Mouse (Mus musculus) liver, adult 2 months (tissue): ENCODE measurements around the gene Scnm1. TPM values are rescaled to one million over a fixed set of nuclear protein-coding genes. Genes with fewer than 3 reads are reported as not detected.

Experiments used
- DNase-seq: peaks from one replicate; pipeline ENCODE4 v3.0.0-alpha.2; 2011; ENCODE audit warnings: low read depth, low spot score; ENCODE audit errors: extremely low read depth
- H3K27ac ChIP-seq: fragments of 200-500 bp; replicated peaks from 2 replicates; pipeline ENCODE4 v1.5.1; 2012; ENCODE audit warnings: low read depth, mild to moderate bottlenecking, control low read depth, inconsistent platforms, low read length; ENCODE audit not compliant: insufficient read depth
- H3K27me3 ChIP-seq: fragments of 200-500 bp; 2 replicates; pipeline ENCODE4 v1.6.1; 2012; ENCODE audit warnings: mild to moderate bottlenecking, moderate library complexity, low read length, inconsistent platforms; ENCODE audit not compliant: control insufficient read depth, insufficient read depth
- H3K36me3 ChIP-seq: fragments of 200-500 bp; 2 replicates; pipeline ENCODE4 v1.6.1; 2012; ENCODE audit warnings: low read length, inconsistent platforms; ENCODE audit not compliant: control insufficient read depth, insufficient read depth
- H3K4me1 ChIP-seq: fragments of 200-500 bp; 2 replicates; pipeline ENCODE4 v1.6.1; 2011; ENCODE audit warnings: low read length; ENCODE audit not compliant: control insufficient read depth, insufficient read depth
- H3K4me3 ChIP-seq: fragments of 200-500 bp; 2 replicates; pipeline ENCODE4 v1.5.1; 2011; ENCODE audit warnings: low read depth, mild to moderate bottlenecking, control low read depth, low read length, moderate library complexity; ENCODE audit not compliant: insufficient read depth
- H3K79me2 ChIP-seq: fragments of 200-500 bp; 2 replicates; pipeline ENCODE4 v1.6.1; 2012; ENCODE audit warnings: inconsistent platforms, mild to moderate bottlenecking, low read length, moderate library complexity; ENCODE audit not compliant: control insufficient read depth, insufficient read depth
- H3K9ac ChIP-seq: fragments of 200-500 bp; 2 replicates; pipeline ENCODE4 v1.6.1; 2012; ENCODE audit warnings: low read depth, mild to moderate bottlenecking, control low read depth, inconsistent platforms, low read length
- CTCF ChIP-seq: fragments of 200-500 bp; IDR thresholded peaks from 2 replicates; pipeline ENCODE4 v1.5.1; 2011; ENCODE audit warnings: low read depth, low read length, control low read depth
- POLR2A ChIP-seq: fragments of 200-500 bp; IDR thresholded peaks from 2 replicates; pipeline ENCODE4 v1.6.1; 2011; ENCODE audit warnings: low read length, control low read depth; ENCODE audit not compliant: insufficient read depth; ENCODE audit errors: extremely low read depth
- WGBS: fragments of 180-500 bp; shearing (Covaris S2); methylation state at CpG from one replicate; pipeline ENCODE4 v1.1.7; 2018; 5-methylcytosine and 5-hydroxymethylcytosine counted together
- polyA plus RNA-seq: library from polyadenylated mRNA; depleted of rRNA; stranded (reverse); fragments of >200 nt; gene quantifications from 2 replicates; pipeline ENCODE4 v1.2.3, GENCODE M21; 2012
- total RNA-seq: library from RNA; depleted of rRNA; stranded (reverse); fragments of >200 nt; gene quantifications from 2 replicates; pipeline ENCODE4 v1.2.3, GENCODE M21; 2014

The Scnm1 gene
- total and polyA plus RNA-seq, 2 experiments: 12.6 to 17.7 TPM

DNA sequence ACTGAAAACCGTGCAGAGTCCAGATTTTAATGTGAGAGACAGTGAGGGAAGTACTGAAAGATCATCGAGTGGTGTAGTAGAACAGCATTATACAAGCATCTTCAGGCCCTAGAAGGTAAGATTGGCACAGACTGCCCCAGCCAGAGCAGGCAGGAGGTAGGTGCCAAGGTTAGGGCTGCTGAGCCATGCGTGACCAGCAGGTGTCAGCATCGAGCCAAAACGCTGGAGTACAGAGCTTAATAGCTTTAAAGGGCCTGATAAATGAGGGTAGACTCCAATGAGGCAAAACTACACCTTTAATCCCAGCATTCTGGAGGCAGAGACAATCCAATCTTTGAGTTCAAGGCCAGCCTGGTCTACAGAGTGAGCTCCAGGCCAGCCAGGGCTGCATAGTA is 8.8 kb upstream of the Scnm1 start:
- Histone ChIP-seq H3K36me3 (no peaks in the 10 kb centered on the region), H3K27me3 (no peaks in the 10 kb centered on the region), H3K4me1 (peaks cover 6% of the 10 kb centered on the region; the same call in 1 of the 2 replicates), H3K27ac (no peak overlapping the region), H3K9ac (no peak overlapping the region), H3K79me2 (no peaks in the 10 kb centered on the region), H3K4me3 (no peak overlapping the region)
- DNase-seq: peak; percentile 69
- 5% methylated on average over 5 of the region's 5 CpGs for WGBS
- TF ChIP-seq CTCF: peak; percentile 99
- TF ChIP-seq POLR2A: no peak

DNA sequence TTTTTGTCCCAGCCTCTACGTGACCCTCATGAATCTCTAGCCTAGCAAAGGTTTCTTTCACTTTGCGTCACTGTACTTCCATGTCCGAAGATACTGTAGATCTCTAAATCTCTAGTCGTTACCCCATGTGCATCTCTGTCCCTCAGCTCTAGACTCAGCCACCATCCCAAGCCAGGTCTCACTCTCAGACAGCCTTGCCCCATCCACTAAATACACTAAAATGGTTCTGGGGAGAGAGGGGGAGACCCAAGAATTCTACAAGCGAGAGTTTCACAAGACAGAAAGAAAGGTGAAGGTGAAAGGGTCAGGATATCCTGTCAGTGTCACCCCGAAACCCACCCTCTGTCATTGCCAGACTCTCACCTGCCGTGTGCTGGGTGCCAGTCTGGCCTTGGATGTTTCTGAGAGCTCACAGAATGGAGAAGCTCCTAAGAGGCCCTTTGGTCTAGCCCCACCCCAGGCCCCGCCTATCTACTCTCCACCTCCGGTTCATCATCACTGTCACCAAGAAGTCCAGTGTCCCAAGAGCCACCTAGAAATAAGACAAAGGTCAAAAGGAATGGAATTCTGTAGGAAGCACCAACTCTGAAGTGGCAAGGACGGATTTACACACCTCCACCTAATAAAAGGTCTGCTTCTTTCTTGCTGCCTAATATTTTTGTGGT is 8.3 kb upstream of the Scnm1 start, which contains the start of gene Tnfaip8l2:
TSS of gene Tnfaip8l2 (minus strand) at position 409 of the 665 bp plus-strand sequence.
- no peak for TF ChIP-seq POLR2A
- no peak for TF ChIP-seq CTCF
- H3K36me3 ChIP-seq: no peaks in the 10 kb centered on the region
- no peaks in the 10 kb centered on the region for H3K79me2 ChIP-seq
- H3K4me1 ChIP-seq: peaks cover 6% of the 10 kb centered on the region; the same call in 1 of the 2 replicates
- DNase-seq: no peak
- H3K4me3 ChIP-seq: peak within 1 kb of the TSS; percentile 52
- H3K27ac ChIP-seq: peak within 1 kb of the TSS; percentile 48; the same call in 1 of the 2 replicates
- WGBS: 84% methylated on average over 10 of the region's 10 CpGs
- no peaks in the 10 kb centered on the region for H3K27me3 ChIP-seq
- peak within 1 kb of the TSS; percentile 51 for H3K9ac ChIP-seq

DNA sequence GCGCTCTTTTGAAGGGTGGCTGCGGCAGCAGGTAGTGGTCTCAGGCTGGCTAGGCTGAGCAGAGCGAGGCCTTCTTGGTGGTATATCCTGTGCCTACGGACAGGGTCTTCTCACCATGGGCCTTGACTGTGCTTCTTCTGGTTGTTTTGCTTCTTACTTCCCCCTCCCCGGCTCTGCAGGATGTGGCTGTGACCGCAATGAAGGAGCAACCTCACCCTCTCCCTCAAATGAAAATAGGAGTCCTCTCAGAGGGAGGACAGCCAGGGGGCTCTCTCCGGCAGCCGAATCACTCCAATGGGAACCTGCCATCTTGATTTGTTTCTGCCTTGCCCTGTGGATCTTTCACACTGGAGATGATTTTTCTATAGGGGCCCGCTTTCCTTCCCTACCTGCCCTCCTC is 7.7 kb upstream of the Scnm1 start:
- H3K36me3 ChIP-seq: no peaks in the 10 kb centered on the region
- H3K27ac ChIP-seq: peak overlapping the region; percentile 48; the same call in 1 of the 2 replicates
- H3K9ac ChIP-seq: peak overlapping the region; percentile 51
- no peak for TF ChIP-seq POLR2A
- no peak for TF ChIP-seq CTCF
- H3K4me1 ChIP-seq: peaks cover 6% of the 10 kb centered on the region; the same call in 1 of the 2 replicates
- no peaks in the 10 kb centered on the region for H3K27me3 ChIP-seq
- H3K79me2 ChIP-seq: no peaks in the 10 kb centered on the region
- DNase-seq: no peak
- peak overlapping the region; percentile 52 for H3K4me3 ChIP-seq
- 95% methylated on average over 9 of the region's 9 CpGs for WGBS

DNA sequence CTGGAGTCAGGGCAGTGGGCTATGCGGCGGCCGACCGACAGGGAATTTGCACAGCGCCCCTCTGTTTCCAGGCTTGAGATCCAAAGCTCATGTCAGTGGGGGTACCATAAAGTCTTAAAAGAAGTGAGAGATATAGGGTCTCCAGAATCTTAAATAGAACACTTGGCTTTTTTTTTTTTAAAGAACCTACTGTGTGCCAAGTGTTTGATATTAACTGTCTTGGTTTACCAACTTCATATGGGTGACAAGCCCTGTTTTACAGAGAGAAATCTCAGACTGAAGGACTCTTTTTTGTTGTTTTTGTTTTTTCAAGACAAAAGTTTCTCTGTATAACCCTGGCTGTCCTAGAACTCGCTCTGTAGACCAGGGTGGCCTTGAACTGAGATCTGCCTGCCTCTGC is 7.0 kb upstream of the Scnm1 start:
- TF ChIP-seq CTCF: no peak
- no peak for TF ChIP-seq POLR2A
- peaks cover 6% of the 10 kb centered on the region; the same call in 1 of the 2 replicates for H3K4me1 ChIP-seq
- H3K27ac ChIP-seq: peak overlapping the region; percentile 17; the same call in 1 of the 2 replicates
- H3K27me3 ChIP-seq: no peaks in the 10 kb centered on the region
- DNase-seq: no peak
- H3K36me3 ChIP-seq: no peaks in the 10 kb centered on the region
- H3K9ac ChIP-seq: no peak overlapping the region
- WGBS: 96% methylated on average over 6 of the region's 6 CpGs
- no peaks in the 10 kb centered on the region for H3K79me2 ChIP-seq
- H3K4me3 ChIP-seq: no peak overlapping the region

- WGBS: 54% methylated on average over 18 of the region's 18 CpGs
- no peaks in the 10 kb centered on the region; the same call in 1 of the 2 replicates for H3K79me2 ChIP-seq
- no peak for DNase-seq
- peak overlapping the region; percentile 17 for H3K27ac ChIP-seq
- peaks cover 10% of the 10 kb centered on the region; the same call in 1 of the 2 replicates for H3K4me1 ChIP-seq
- H3K4me3 ChIP-seq: peak overlapping the region; percentile 0; the same call in 1 of the 2 replicates
- H3K9ac ChIP-seq: no peak overlapping the region
- H3K36me3 ChIP-seq: no peaks in the 10 kb centered on the region
- no peaks in the 10 kb centered on the region for H3K27me3 ChIP-seq
- TF ChIP-seq POLR2A (no peak), CTCF (no peak)
Measured at GRCm38 (mm10) chr3:95140289-95140595, 6.4 kb upstream of the Scnm1 start.

- DNase-seq: peak; percentile 99
- H3K9ac ChIP-seq: peak overlapping the region; percentile 51
- H3K27me3 ChIP-seq: no peaks in the 10 kb centered on the region
- WGBS: 42% methylated on average over 25 of the region's 25 CpGs
- no peaks in the 10 kb centered on the region; the same call in 1 of the 2 replicates for H3K79me2 ChIP-seq
- no peaks in the 10 kb centered on the region for H3K36me3 ChIP-seq
- peak overlapping the region; percentile 0 for H3K4me3 ChIP-seq
- H3K27ac ChIP-seq: peak overlapping the region; percentile 68
- TF ChIP-seq POLR2A (no peak), CTCF (no peak)
- peaks cover 10% of the 10 kb centered on the region; the same call in 1 of the 2 replicates for H3K4me1 ChIP-seq
Measured at GRCm38 (mm10) chr3:95139586-95140288, 5.9 kb upstream of the Scnm1 start.
